Mouse (Mus musculus) brain, embryonic 18.5 days (tissue): ENCODE measurements around the gene Lztfl1.

ENCODE experiments used
- DNase-seq: peaks from one replicate; pipeline ENCODE4 v3.0.0-alpha.2; 2012; ENCODE audit warnings: low read depth, low spot score

Gene Lztfl1

GRCm38 (mm10) chr9:123683704-123684103 is 33.8 kb downstream of the Lztfl1 start:
- DNase-seq: no peak

DNA sequence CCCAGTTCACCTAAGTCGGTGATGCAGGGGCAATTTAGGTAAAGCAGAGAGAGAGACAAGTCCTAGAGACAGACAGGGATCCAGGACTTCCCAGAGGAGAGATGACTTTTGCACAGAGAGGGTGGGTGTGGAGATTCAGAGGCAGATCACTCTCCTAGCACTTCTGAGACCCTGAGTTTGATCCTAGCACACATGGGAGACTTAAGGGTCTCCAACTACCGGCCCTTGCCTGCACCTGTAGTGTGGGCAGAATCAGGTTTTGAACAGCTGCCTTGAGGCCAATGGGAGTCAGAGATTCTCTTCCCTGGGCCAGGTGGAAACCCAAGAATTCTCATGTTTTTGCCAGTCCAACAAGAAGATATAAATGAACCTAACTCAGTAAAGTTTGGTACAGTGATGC is 38.3 kb downstream of the Lztfl1 start:
- DNase-seq: no peak

DNA sequence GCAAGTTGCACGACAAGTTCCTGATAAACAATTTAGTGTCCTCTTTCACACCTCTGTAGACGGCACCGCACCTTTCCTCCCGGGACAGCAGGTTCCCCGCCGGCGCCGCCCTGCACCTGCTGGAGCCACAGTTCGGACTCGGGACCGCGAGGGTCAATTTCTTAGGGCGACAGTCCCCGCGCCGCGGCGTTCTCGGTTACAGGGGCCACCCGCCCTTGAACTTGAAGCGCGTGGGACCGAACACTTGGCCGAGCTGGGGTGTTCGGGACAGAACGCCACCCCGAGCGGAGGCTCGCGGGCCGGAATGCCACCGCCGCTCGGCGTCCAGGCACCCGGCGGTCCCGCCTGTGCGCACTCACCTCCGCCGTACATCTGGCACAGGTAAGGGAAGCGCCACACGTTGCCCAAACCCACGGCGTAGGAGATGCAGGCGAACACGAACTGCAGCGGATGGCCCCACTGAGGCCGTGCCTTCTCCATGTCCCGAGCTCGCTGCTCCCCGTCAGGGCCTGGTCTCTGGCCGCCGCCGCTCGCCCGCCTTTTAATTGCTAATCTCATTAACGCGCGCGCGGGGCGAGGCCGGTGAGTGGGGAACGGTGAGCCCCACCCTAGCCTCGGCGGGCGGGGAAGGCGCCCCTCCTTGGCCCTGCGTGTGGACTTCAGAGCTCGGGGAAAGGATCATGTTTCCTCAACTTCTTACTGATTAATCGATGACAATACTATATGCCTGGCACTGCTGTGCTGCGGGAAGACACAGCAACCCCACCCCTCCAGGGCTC is 39.0 kb downstream of the Lztfl1 start, which contains the start of the genes Ccr9 and Slc6a20a:
TSS of gene Ccr9 (plus strand) at position 113 of the 779 bp plus-strand sequence.
TSS of gene Slc6a20a (minus strand) at position 559 of the 779 bp plus-strand sequence.
- no peak for DNase-seq

DNA sequence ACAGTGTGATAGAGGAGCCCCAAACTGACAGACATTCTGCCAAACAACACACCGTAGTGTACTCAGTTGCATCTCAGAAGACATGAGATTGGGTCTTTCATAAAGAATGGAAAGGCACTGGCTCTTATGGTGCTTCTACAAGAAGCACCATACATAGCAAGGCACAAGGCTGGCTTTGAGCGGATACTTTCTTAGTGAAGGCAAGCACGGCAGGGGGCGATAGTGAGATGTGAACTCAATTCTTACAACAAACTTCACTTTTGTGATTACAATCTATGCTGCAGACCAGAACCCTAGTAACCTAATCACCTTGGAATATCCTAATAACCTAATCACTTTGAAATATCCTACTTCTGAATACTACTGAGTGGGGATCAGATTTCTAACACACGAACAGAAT is 51.9 kb downstream of the Lztfl1 start:
- DNase-seq: no peak

GRCm38 (mm10) chr9:123659986-123660676 is 57.4 kb downstream of the Lztfl1 start:
- peak; percentile 10 for DNase-seq

DNA sequence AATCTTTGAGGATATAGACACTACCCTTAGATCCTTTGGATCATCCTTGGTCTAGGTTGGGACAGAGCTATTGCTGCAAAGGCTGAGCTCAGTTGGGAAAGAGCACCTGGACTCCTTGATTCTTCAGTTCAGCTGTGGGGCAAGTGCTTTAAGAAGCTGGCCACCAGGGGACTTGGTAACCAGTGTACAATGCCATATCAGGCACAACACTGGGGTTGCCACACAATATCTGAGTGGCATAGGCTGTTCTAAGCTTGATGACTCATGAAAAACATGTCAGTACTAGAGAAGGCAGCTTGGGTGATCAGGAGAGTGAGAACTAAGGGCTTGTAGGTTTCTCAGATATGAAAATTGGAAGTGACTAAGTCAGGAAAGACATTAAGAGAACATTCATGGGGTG is 58.5 kb downstream of the Lztfl1 start:
- DNase-seq: no peak

- DNase-seq: no peak
Observed at GRCm38 (mm10) chr9:123657457-123657856, 60.0 kb downstream of the Lztfl1 start.

DNA sequence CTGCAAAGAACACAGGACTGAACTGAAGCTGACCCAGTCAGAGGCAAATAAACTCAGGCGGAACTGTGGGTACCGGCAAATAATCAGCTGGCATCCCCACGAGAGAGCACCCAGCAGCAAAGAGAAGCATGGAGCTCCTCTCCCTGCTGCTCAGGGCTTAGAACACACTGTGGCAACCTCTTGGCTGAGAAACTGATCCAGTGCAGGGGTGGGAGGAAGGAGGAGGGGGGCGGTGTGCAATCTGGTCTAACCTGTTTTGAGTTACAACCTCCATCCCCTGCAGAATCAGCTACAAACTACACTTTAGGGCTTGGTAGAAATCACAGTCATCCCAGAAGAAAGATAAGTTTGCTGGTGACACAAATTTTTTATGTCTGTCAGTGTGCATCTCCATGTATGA is 66.1 kb downstream of the Lztfl1 start:
- DNase-seq: no peak

- no peak for DNase-seq
Observed at GRCm38 (mm10) chr9:123649785-123650511, 67.5 kb downstream of the Lztfl1 start.
